Mouse (Mus musculus): ENCODE data around the gene Mpz. TPM values are rescaled to one million over a fixed set of nuclear protein-coding genes. Genes with fewer than 3 reads are reported as not detected.

Gene Mpz
- total and polyA plus RNA-seq, 2 experiments = 0.09 to 0.27 TPM

DNA sequence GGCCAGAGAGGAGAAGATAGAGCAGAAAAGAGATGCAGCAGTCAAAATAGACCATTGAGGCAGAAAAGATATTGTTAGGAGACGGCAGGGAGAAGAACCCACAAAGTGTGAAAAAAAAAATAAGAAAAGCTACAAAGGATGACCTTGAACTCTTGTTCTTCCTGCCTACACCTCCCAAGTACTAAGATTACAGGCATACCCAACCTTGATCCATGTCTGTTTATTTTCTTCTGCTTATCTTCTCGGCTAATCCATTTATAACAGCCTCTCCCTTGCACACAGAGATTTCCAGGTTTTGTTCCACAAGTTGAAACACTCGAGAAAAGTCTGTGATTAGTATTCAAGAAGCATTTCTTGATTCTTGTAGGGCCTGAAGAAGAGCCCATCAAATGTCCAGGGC is 19.4 kb downstream of the Mpz start:
- 43% methylated on average over 3 of the region's 3 CpGs for WGBS
- Histone ChIP-seq H3K9ac (ENCODE audit: low read depth, low read length) (no peak overlapping the region), H3K4me3 (ENCODE audit: insufficient read depth, low read depth, low read length) (no peak overlapping the region), H3K79me2 (ENCODE audit: control insufficient read depth, insufficient read depth, low read length) (no peaks in the 10 kb centered on the region), H3K27me3 (ENCODE audit: control insufficient read depth, insufficient read depth, low read length) (no peaks in the 10 kb centered on the region), H3K4me1 (ENCODE audit: control insufficient read depth, insufficient read depth, low read length) (peaks cover 12% of the 10 kb centered on the region), H3K36me3 (ENCODE audit: control insufficient read depth, insufficient read depth, low read length) (no peaks in the 10 kb centered on the region), H3K27ac (replicated peaks; ENCODE audit: insufficient read depth, low read depth, low read length) (peak overlapping the region; percentile 33; the same call in 1 of the 2 replicates)
- DNase-seq (ENCODE audit: extremely low read depth, low read depth, low spot score) = peak; percentile 39
- TF ChIP-seq POLR2A (IDR thresholded peaks at IDR 0.05; ENCODE audit: extremely low read depth, insufficient read depth, low read length) (no peak), CTCF (IDR thresholded peaks at IDR 0.05; ENCODE audit: low read depth, low read length) (no peak)

DNA sequence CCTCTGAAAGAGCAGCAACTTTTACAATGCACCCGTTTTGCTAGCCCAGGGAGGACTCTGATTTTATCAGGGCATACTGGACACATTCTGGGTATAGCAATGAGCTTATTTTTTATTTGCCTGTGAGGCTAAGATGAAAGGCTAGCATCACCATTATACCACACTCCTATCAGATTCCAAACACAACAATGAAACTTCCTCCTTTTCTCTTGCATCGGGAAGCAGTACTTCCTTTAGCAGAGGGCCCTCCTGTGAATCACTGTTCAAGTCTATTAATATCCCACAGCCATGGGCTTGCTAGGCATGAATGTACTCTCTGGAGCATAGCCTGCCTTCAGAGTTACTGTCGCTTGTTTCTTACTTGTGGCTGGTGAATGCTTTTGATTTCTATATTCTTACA is 20.6 kb downstream of the Mpz start:
- no peaks in the 10 kb centered on the region for H3K36me3 ChIP-seq (ENCODE audit: control insufficient read depth, insufficient read depth, low read length)
- TF ChIP-seq POLR2A (IDR thresholded peaks at IDR 0.05; ENCODE audit: extremely low read depth, insufficient read depth, low read length) (no peak), CTCF (IDR thresholded peaks at IDR 0.05; ENCODE audit: low read depth, low read length) (no peak)
- WGBS = 77% methylated on average over 3 of the region's 3 CpGs
- DNase-seq (ENCODE audit: extremely low read depth, low read depth, low spot score) = no peak
- H3K4me3 ChIP-seq (ENCODE audit: insufficient read depth, low read depth, low read length) = no peak overlapping the region
- H3K79me2 ChIP-seq (ENCODE audit: control insufficient read depth, insufficient read depth, low read length) = no peaks in the 10 kb centered on the region
- no peak overlapping the region for H3K9ac ChIP-seq (ENCODE audit: low read depth, low read length)
- H3K4me1 ChIP-seq (ENCODE audit: control insufficient read depth, insufficient read depth, low read length) = peaks cover 12% of the 10 kb centered on the region
- H3K27me3 ChIP-seq (ENCODE audit: control insufficient read depth, insufficient read depth, low read length) = no peaks in the 10 kb centered on the region
- H3K27ac ChIP-seq (replicated peaks; ENCODE audit: insufficient read depth, low read depth, low read length) = peak overlapping the region; percentile 33; the same call in 1 of the 2 replicates

DNA sequence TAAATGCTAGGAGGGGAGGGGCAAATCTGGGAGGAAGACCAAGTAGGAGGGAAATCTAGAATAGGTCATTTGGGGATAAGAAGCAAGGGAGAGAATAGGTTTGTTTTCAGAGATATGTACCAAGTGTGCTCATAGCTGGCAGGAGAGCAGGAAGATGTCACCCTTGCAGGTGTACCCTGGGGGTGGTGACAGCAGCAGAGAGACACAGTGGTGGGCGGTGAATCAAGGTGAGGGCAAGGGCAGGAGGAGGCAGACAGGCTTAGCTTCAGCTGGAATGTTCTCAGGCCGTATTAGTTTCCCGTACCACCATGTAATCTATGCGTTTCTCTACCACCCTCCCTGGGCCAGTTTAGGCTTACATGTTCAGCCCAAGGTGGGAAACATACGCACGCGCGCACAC is 22.3 kb downstream of the Mpz start:
- H3K27me3 ChIP-seq (ENCODE audit: control insufficient read depth, insufficient read depth, low read length) = no peaks in the 10 kb centered on the region
- no peaks in the 10 kb centered on the region for H3K36me3 ChIP-seq (ENCODE audit: control insufficient read depth, insufficient read depth, low read length)
- peaks cover 11% of the 10 kb centered on the region for H3K4me1 ChIP-seq (ENCODE audit: control insufficient read depth, insufficient read depth, low read length)
- H3K9ac ChIP-seq (ENCODE audit: low read depth, low read length) = no peak overlapping the region
- WGBS = 98% methylated on average over 8 of the region's 8 CpGs
- H3K4me3 ChIP-seq (ENCODE audit: insufficient read depth, low read depth, low read length) = no peak overlapping the region
- no peak overlapping the region for H3K27ac ChIP-seq (replicated peaks; ENCODE audit: insufficient read depth, low read depth, low read length)
- no peaks in the 10 kb centered on the region for H3K79me2 ChIP-seq (ENCODE audit: control insufficient read depth, insufficient read depth, low read length)
- TF ChIP-seq CTCF (IDR thresholded peaks at IDR 0.05; ENCODE audit: low read depth, low read length) (no peak), POLR2A (IDR thresholded peaks at IDR 0.05; ENCODE audit: extremely low read depth, insufficient read depth, low read length) (no peak)
- no peak for DNase-seq (ENCODE audit: extremely low read depth, low read depth, low spot score)

DNA sequence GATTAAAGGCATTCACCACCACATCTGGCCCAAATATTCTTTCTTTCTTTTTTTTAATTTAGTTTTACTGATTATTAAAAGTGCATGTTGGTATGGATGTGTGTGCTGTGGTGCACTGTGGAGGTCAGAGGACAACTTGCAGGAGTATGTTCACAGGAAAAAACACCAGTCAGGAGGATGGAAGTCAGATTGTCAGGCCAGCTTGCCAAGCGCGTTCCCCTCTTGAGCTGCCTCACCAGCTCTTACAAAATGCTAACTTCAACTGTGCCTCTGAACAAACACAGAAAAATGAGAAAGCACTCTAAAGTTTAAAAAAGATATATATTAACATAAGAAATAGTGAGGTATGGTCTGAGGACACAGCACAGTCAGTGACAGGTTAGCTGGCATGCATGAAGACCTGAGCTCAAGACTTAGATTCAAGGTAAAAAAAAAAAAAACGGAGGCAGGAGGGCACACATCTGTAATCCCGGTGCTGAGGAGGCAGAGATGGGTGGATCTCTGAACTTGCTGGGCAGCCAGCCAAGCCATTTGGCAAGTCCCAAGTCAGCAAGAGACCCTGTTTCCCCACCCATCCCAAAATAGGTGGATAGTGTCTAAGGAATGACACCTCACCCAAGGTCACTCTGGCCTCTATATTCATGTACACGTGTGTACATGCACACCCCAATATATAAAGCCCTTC is 29.1 kb downstream of the Mpz start:
- no peak for DNase-seq (ENCODE audit: extremely low read depth, low read depth, low spot score)
- 27% methylated on average over 5 of the region's 5 CpGs for WGBS
- Histone ChIP-seq H3K4me1 (ENCODE audit: control insufficient read depth, insufficient read depth, low read length) (peaks cover 3% of the 10 kb centered on the region; the same call in 1 of the 2 replicates), H3K36me3 (ENCODE audit: control insufficient read depth, insufficient read depth, low read length) (no peaks in the 10 kb centered on the region), H3K27me3 (ENCODE audit: control insufficient read depth, insufficient read depth, low read length) (no peaks in the 10 kb centered on the region), H3K27ac (replicated peaks; ENCODE audit: insufficient read depth, low read depth, low read length) (no peak overlapping the region), H3K4me3 (ENCODE audit: insufficient read depth, low read depth, low read length) (no peak overlapping the region), H3K79me2 (ENCODE audit: control insufficient read depth, insufficient read depth, low read length) (no peaks in the 10 kb centered on the region), H3K9ac (ENCODE audit: low read depth, low read length) (no peak overlapping the region)
- no peak for TF ChIP-seq POLR2A (IDR thresholded peaks at IDR 0.05; ENCODE audit: extremely low read depth, insufficient read depth, low read length)
- no peak for TF ChIP-seq CTCF (IDR thresholded peaks at IDR 0.05; ENCODE audit: low read depth, low read length)

DNA sequence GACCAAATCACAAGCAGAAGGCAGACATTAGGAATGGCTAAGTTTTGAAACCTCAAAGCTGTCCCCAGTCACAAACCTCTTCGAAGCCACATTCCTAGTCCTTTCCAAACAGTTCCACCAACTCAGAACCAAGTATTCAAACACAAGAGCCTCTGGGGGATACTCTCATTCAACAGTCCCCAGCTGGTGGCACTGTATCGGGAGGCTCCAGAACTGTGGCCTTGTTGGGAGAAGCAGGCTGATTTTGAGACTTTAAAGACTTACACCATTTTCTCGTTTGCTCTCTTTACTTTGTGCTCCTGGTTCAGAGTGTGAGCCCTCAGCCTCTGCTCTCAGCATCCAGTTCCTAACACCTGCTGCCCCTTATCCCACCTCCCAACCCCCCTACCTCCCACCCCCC is 32.5 kb downstream of the Mpz start:
- H3K27me3 ChIP-seq (ENCODE audit: control insufficient read depth, insufficient read depth, low read length) = no peaks in the 10 kb centered on the region

DNA sequence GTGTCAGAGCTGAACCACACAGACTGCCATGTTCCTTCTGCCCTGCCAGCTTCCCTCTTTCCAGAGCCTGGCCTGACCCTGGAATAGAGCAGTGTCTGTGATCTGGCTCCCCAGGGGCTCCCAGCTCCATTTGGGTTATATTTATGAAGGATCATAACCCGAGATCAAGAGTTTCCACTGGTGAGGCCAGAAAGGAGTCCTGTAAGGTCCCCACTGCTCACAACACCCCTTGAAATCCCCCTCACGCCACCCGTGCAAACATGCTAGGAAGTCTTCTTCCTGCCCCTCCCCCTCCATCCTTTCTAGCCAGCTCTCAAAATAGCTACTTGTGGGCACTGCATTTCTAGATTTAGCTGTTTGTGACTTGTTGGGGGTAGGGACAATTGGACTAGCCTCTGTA is 33.1 kb downstream of the Mpz start:
- H3K9ac ChIP-seq (ENCODE audit: low read depth, low read length) = no peak overlapping the region
- TF ChIP-seq POLR2A (IDR thresholded peaks at IDR 0.05; ENCODE audit: extremely low read depth, insufficient read depth, low read length) (no peak), CTCF (IDR thresholded peaks at IDR 0.05; ENCODE audit: low read depth, low read length) (no peak)
- no peak for DNase-seq (ENCODE audit: extremely low read depth, low read depth, low spot score)
- H3K4me3 ChIP-seq (ENCODE audit: insufficient read depth, low read depth, low read length) = no peak overlapping the region
- H3K27me3 ChIP-seq (ENCODE audit: control insufficient read depth, insufficient read depth, low read length) = no peaks in the 10 kb centered on the region
- H3K36me3 ChIP-seq (ENCODE audit: control insufficient read depth, insufficient read depth, low read length) = no peaks in the 10 kb centered on the region
- WGBS = 73% methylated on average over 3 of the region's 3 CpGs
- H3K27ac ChIP-seq (replicated peaks; ENCODE audit: insufficient read depth, low read depth, low read length) = no peak overlapping the region
- peaks cover 3% of the 10 kb centered on the region; the same call in 1 of the 2 replicates for H3K4me1 ChIP-seq (ENCODE audit: control insufficient read depth, insufficient read depth, low read length)
- H3K79me2 ChIP-seq (ENCODE audit: control insufficient read depth, insufficient read depth, low read length) = 0 out of 2 replicates have a peak, but pooled peaks cover 4% of the 10 kb centered on the region

More for the DNA sequence above, 32.5 kb downstream of the Mpz start:
- WGBS = 93% methylated on average over 3 of the region's 3 CpGs
- no peak overlapping the region for H3K9ac ChIP-seq (ENCODE audit: low read depth, low read length)
- H3K27ac ChIP-seq (replicated peaks; ENCODE audit: insufficient read depth, low read depth, low read length) = no peak overlapping the region
- H3K36me3 ChIP-seq (ENCODE audit: control insufficient read depth, insufficient read depth, low read length) = no peaks in the 10 kb centered on the region
- TF ChIP-seq POLR2A (IDR thresholded peaks at IDR 0.05; ENCODE audit: extremely low read depth, insufficient read depth, low read length) (no peak), CTCF (IDR thresholded peaks at IDR 0.05; ENCODE audit: low read depth, low read length) (no peak)
- peaks cover 3% of the 10 kb centered on the region; the same call in 1 of the 2 replicates for H3K4me1 ChIP-seq (ENCODE audit: control insufficient read depth, insufficient read depth, low read length)
- H3K79me2 ChIP-seq (ENCODE audit: control insufficient read depth, insufficient read depth, low read length) = 0 out of 2 replicates have a peak, but pooled peaks cover 4% of the 10 kb centered on the region
- H3K4me3 ChIP-seq (ENCODE audit: insufficient read depth, low read depth, low read length) = no peak overlapping the region
- DNase-seq (ENCODE audit: extremely low read depth, low read depth, low spot score) = no peak

Data from liver, adult 2 months (tissue).